Mouse (Mus musculus) layer of hippocampus, adult 8-10 months (tissue): ENCODE results near the gene A930017K11Rik. TPM values are rescaled to one million over a fixed set of nuclear protein-coding genes. Genes with fewer than 3 reads are reported as not detected.

Experiments used
- DNase-seq, 2 experiments: peaks; one replicate each; pipeline ENCODE4 v3.0.0; 2022; ENCODE audit warnings: low spot score in 2 of 2
- total RNA-seq, 4 experiments: library from RNA; stranded (reverse); gene quantifications; 2 replicates each; pipeline ENCODE4 v1.2.4; 2022

A930017K11Rik gene
- 1 to 10 TPM in 1 of 4 experiments, under 1 TPM in 3; 0.77 to 1.2 (median 0.88) TPM for total RNA-seq

GRCm38 (mm10) chr17:25951803-25952623 lies at the start of gene A930017K11Rik:
TSS of gene A930017K11Rik (minus strand) at chr17:25952565.
- no peak for DNase-seq

- DNase-seq: no peak
These were observed 46.1 kb upstream of the A930017K11Rik start for GRCm38 (mm10) chr17:25998425-25998824.

GRCm38 (mm10) chr17:25993489-25993888 lies 41.1 kb upstream of the A930017K11Rik start:
- DNase-seq: no peak

- no peak for DNase-seq
These were observed 39.9 kb upstream of the A930017K11Rik start for GRCm38 (mm10) chr17:25992274-25992673.

- no peak for DNase-seq
These were observed 38.0 kb upstream of the A930017K11Rik start for GRCm38 (mm10) chr17:25990331-25990730.

- DNase-seq: peak; percentile 95
These were observed 33.2 kb upstream of the A930017K11Rik start, which contains the start of gene Capn15 for GRCm38 (mm10) chr17:25985306-25986294. TSS of gene Capn15 (minus strand) at chr17:25985796.

- DNase-seq: peak in 1 of 2 experiments; percentile 24
These were observed 32.4 kb upstream of the A930017K11Rik start for GRCm38 (mm10) chr17:25984556-25985305.

- DNase-seq: no peak
These were observed 31.7 kb upstream of the A930017K11Rik start for GRCm38 (mm10) chr17:25984066-25984465.

- DNase-seq: no peak
These were observed 30.5 kb upstream of the A930017K11Rik start for GRCm38 (mm10) chr17:25982913-25983312.

GRCm38 (mm10) chr17:25980854-25981253 lies 28.5 kb upstream of the A930017K11Rik start:
- DNase-seq: no peak

- DNase-seq: no peak
These were observed 27.7 kb upstream of the A930017K11Rik start for GRCm38 (mm10) chr17:25979829-25980738.

- no peak for DNase-seq
These were observed 18.8 kb upstream of the A930017K11Rik start for GRCm38 (mm10) chr17:25970954-25971707.

GRCm38 (mm10) chr17:25970448-25970847 lies 18.1 kb upstream of the A930017K11Rik start:
- DNase-seq: no peak

GRCm38 (mm10) chr17:25968176-25968575 lies 15.8 kb upstream of the A930017K11Rik start:
- DNase-seq: no peak

- no peak for DNase-seq
These were observed 15.3 kb upstream of the A930017K11Rik start for GRCm38 (mm10) chr17:25967652-25968051.

GRCm38 (mm10) chr17:25964271-25964670 lies 11.9 kb upstream of the A930017K11Rik start:
- DNase-seq: no peak

GRCm38 (mm10) chr17:25962413-25962905 lies 10.1 kb upstream of the A930017K11Rik start:
- no peak for DNase-seq

GRCm38 (mm10) chr17:25961566-25961965 lies 9.2 kb upstream of the A930017K11Rik start:
- DNase-seq: no peak
